Mouse (Mus musculus) E14TG2a.4 (cell line): ENCODE measurements around the gene Loxl4.

ENCODE experiments used
- CTCF ChIP-seq: conservative IDR thresholded peaks from 2 replicates; pipeline ENCODE4 v1.5.1; 2014; ENCODE audit warnings: low read length
- NANOG ChIP-seq: IDR thresholded peaks from 2 replicates; pipeline ENCODE4 v1.6.1; 2014; ENCODE audit warnings: borderline replicate concordance, low read length, mixed read lengths
- POU5F1 ChIP-seq: IDR thresholded peaks from 2 replicates; pipeline ENCODE4 v1.6.1; 2014; ENCODE audit warnings: low read length, borderline replicate concordance

DNA sequence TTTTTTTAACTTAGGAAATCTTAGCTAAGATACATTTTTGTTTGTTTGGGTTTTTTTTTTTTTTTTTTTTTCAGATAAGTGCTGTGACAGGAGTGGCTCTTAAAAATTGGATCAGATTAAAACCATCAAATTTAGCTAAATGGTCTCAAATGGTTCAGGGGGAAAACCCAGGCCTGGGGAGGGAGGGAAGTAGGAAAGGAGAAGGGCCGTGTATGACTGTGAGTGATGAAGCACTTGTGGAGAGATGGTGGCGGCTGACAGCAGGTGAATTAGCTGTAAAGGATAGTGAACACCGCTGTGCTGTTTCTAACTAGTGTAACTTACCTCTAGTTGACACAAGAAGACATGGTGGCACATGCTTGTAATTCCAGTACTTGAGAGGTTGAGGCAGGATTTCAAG is 53.9 kb downstream of the Loxl4 start:
- TF ChIP-seq CTCF (no peak), NANOG (no peak), POU5F1 (no peak)
